Mouse (Mus musculus): ENCODE data around the gene Tmem50a. TPM values are rescaled to one million over a fixed set of nuclear protein-coding genes. Genes with fewer than 3 reads are reported as not detected.
A peak's percentile ranks its signal among the peaks of the same experiment; 100 is the strongest.

Tmem50a gene
- polyA plus RNA-seq (2011; ENCODE audit: insufficient read depth, insufficient read length, low read depth, missing spikeins), result 84.6 and 87.1 TPM in 2 replicates

- Histone ChIP-seq H3K9me3 (replicated peaks; ENCODE audit: control insufficient read depth, insufficient read depth, low read length, poor library complexity, severe bottlenecking) (peaks cover 3% of the 10 kb centered on the region; the same call in 1 of the 2 replicates), H3K4me1 (ENCODE audit: control insufficient read depth, insufficient read depth, low read length) (no peaks in the 10 kb centered on the region), H3K9ac (ENCODE audit: low read depth, poor library complexity, severe bottlenecking) (peak within 1 kb of the TSS; percentile 78), H3K27me3 (ENCODE audit: control insufficient read depth, insufficient read depth, low read length, poor library complexity, severe bottlenecking) (no peaks in the 10 kb centered on the region), H3K27ac (ENCODE audit: insufficient read depth, low read length) (peak within 1 kb of the TSS; percentile 52), H3K36me3 (ENCODE audit: control insufficient read depth, insufficient read depth, low read length, poor library complexity, severe bottlenecking) (peaks cover 5% of the 10 kb centered on the region; the same call in 1 of the 2 replicates), H3K4me3 (ENCODE audit: low read depth, low read length) (peak within 1 kb of the TSS; percentile 87)
- peak; percentile 43 for TF ChIP-seq POLR2A (IDR thresholded peaks at IDR 0.05; ENCODE audit: insufficient read depth, low read length)
- no peak for TF ChIP-seq CTCF (IDR thresholded peaks at IDR 0.05; ENCODE audit: low read depth, low read length)
- 0 out of 2 replicates have a peak, but pooled peaks have one; percentile 20 for TF ChIP-seq EP300 (IDR thresholded peaks at IDR 0.05; ENCODE audit: insufficient read depth, low read depth, low read length)
These were observed at the start of gene Tmem50a for GRCm38 (mm10) chr4:134914864-134915209. Gene Tmem50a (minus strand): TSS chr4:134915024.

- H3K27me3 ChIP-seq (ENCODE audit: control insufficient read depth, insufficient read depth, low read length, poor library complexity, severe bottlenecking), result no peaks in the 10 kb centered on the region
- TF ChIP-seq CTCF (IDR thresholded peaks at IDR 0.05; ENCODE audit: low read depth, low read length) (peak; percentile 87), POLR2A (IDR thresholded peaks at IDR 0.05; ENCODE audit: insufficient read depth, low read length) (no peak)
- no peaks in the 10 kb centered on the region for H3K36me3 ChIP-seq (ENCODE audit: control insufficient read depth, insufficient read depth, low read length, poor library complexity, severe bottlenecking)
- H3K27ac ChIP-seq (ENCODE audit: insufficient read depth, low read length), result no peak overlapping the region
- H3K4me3 ChIP-seq (ENCODE audit: low read depth, low read length), result no peak overlapping the region
- no peak overlapping the region for H3K9ac ChIP-seq (ENCODE audit: low read depth, poor library complexity, severe bottlenecking)
- H3K4me1 ChIP-seq (ENCODE audit: control insufficient read depth, insufficient read depth, low read length), result peaks cover 2% of the 10 kb centered on the region
- no peaks in the 10 kb centered on the region for H3K9me3 ChIP-seq (replicated peaks; ENCODE audit: control insufficient read depth, insufficient read depth, low read length, poor library complexity, severe bottlenecking)
These were observed 48.4 kb upstream of the Tmem50a start for GRCm38 (mm10) chr4:134963021-134963776.

DNA sequence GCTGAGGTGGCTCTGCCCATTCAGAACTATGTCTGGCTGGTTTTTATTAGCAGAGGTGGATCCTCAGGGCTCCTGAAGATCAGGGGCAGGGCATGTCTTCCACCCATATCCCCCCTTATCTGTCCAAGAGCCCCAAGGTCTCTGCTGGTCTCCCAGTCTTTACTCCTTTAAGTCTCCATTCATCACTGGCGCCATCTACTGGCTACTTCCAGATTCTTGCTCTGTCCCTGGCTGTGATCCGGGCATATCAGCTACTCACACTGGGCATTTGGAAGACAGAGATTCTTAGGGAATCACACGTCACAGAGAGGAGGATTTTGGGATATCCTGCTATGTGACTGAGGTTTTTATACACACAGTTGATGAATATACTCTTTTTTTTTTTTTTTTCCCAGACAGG is 41.5 kb upstream of the Tmem50a start:
- no peaks in the 10 kb centered on the region for H3K36me3 ChIP-seq (ENCODE audit: control insufficient read depth, insufficient read depth, low read length, poor library complexity, severe bottlenecking)
- H3K4me1 ChIP-seq (ENCODE audit: control insufficient read depth, insufficient read depth, low read length), result peaks cover 3% of the 10 kb centered on the region
- no peak overlapping the region for H3K4me3 ChIP-seq (ENCODE audit: low read depth, low read length)
- no peaks in the 10 kb centered on the region for H3K9me3 ChIP-seq (replicated peaks; ENCODE audit: control insufficient read depth, insufficient read depth, low read length, poor library complexity, severe bottlenecking)
- no peak overlapping the region for H3K27ac ChIP-seq (ENCODE audit: insufficient read depth, low read length)
- H3K27me3 ChIP-seq (ENCODE audit: control insufficient read depth, insufficient read depth, low read length, poor library complexity, severe bottlenecking), result no peaks in the 10 kb centered on the region
- peak; percentile 48 for TF ChIP-seq CTCF (IDR thresholded peaks at IDR 0.05; ENCODE audit: low read depth, low read length)
- TF ChIP-seq EP300 (IDR thresholded peaks at IDR 0.05; ENCODE audit: insufficient read depth, low read depth, low read length), result no peak
- TF ChIP-seq POLR2A (IDR thresholded peaks at IDR 0.05; ENCODE audit: insufficient read depth, low read length), result no peak
- no peak overlapping the region for H3K9ac ChIP-seq (ENCODE audit: low read depth, poor library complexity, severe bottlenecking)

- no peak overlapping the region for H3K9ac ChIP-seq (ENCODE audit: low read depth, poor library complexity, severe bottlenecking)
- H3K36me3 ChIP-seq (ENCODE audit: control insufficient read depth, insufficient read depth, low read length, poor library complexity, severe bottlenecking), result no peaks in the 10 kb centered on the region
- TF ChIP-seq EP300 (IDR thresholded peaks at IDR 0.05; ENCODE audit: insufficient read depth, low read depth, low read length) (no peak), CTCF (IDR thresholded peaks at IDR 0.05; ENCODE audit: low read depth, low read length) (no peak), POLR2A (IDR thresholded peaks at IDR 0.05; ENCODE audit: insufficient read depth, low read length) (no peak)
- H3K4me3 ChIP-seq (ENCODE audit: low read depth, low read length), result no peak overlapping the region
- peaks cover 3% of the 10 kb centered on the region for H3K4me1 ChIP-seq (ENCODE audit: control insufficient read depth, insufficient read depth, low read length)
- H3K27me3 ChIP-seq (ENCODE audit: control insufficient read depth, insufficient read depth, low read length, poor library complexity, severe bottlenecking), result no peaks in the 10 kb centered on the region
- no peak overlapping the region for H3K27ac ChIP-seq (ENCODE audit: insufficient read depth, low read length)
- no peaks in the 10 kb centered on the region for H3K9me3 ChIP-seq (replicated peaks; ENCODE audit: control insufficient read depth, insufficient read depth, low read length, poor library complexity, severe bottlenecking)
These were observed 41.0 kb upstream of the Tmem50a start for GRCm38 (mm10) chr4:134955845-134956244.

- no peak for TF ChIP-seq EP300 (IDR thresholded peaks at IDR 0.05; ENCODE audit: insufficient read depth, low read depth, low read length)
- no peak for TF ChIP-seq CTCF (IDR thresholded peaks at IDR 0.05; ENCODE audit: low read depth, low read length)
- Histone ChIP-seq H3K27ac (ENCODE audit: insufficient read depth, low read length) (no peak overlapping the region), H3K27me3 (ENCODE audit: control insufficient read depth, insufficient read depth, low read length, poor library complexity, severe bottlenecking) (no peaks in the 10 kb centered on the region), H3K36me3 (ENCODE audit: control insufficient read depth, insufficient read depth, low read length, poor library complexity, severe bottlenecking) (no peaks in the 10 kb centered on the region), H3K4me1 (ENCODE audit: control insufficient read depth, insufficient read depth, low read length) (peaks cover 3% of the 10 kb centered on the region), H3K9me3 (replicated peaks; ENCODE audit: control insufficient read depth, insufficient read depth, low read length, poor library complexity, severe bottlenecking) (no peaks in the 10 kb centered on the region), H3K4me3 (ENCODE audit: low read depth, low read length) (no peak overlapping the region), H3K9ac (ENCODE audit: low read depth, poor library complexity, severe bottlenecking) (no peak overlapping the region)
These were observed 40.4 kb upstream of the Tmem50a start for GRCm38 (mm10) chr4:134955196-134955595.

- TF ChIP-seq CTCF (IDR thresholded peaks at IDR 0.05; ENCODE audit: low read depth, low read length), result no peak
- no peak for TF ChIP-seq EP300 (IDR thresholded peaks at IDR 0.05; ENCODE audit: insufficient read depth, low read depth, low read length)
- no peak for TF ChIP-seq POLR2A (IDR thresholded peaks at IDR 0.05; ENCODE audit: insufficient read depth, low read length)
- no peaks in the 10 kb centered on the region for H3K9me3 ChIP-seq (replicated peaks; ENCODE audit: control insufficient read depth, insufficient read depth, low read length, poor library complexity, severe bottlenecking)
- H3K27me3 ChIP-seq (ENCODE audit: control insufficient read depth, insufficient read depth, low read length, poor library complexity, severe bottlenecking), result no peaks in the 10 kb centered on the region
- H3K9ac ChIP-seq (ENCODE audit: low read depth, poor library complexity, severe bottlenecking), result peak overlapping the region; percentile 23; the same call in 1 of the 2 replicates
- no peaks in the 10 kb centered on the region for H3K36me3 ChIP-seq (ENCODE audit: control insufficient read depth, insufficient read depth, low read length, poor library complexity, severe bottlenecking)
- H3K4me1 ChIP-seq (ENCODE audit: control insufficient read depth, insufficient read depth, low read length), result peaks cover 3% of the 10 kb centered on the region
- no peak overlapping the region for H3K27ac ChIP-seq (ENCODE audit: insufficient read depth, low read length)
- H3K4me3 ChIP-seq (ENCODE audit: low read depth, low read length), result peak overlapping the region; percentile 31
These were observed 39.6 kb upstream of the Tmem50a start for GRCm38 (mm10) chr4:134954461-134954860.
